Mouse (Mus musculus) heart, postnatal 36 days (tissue): ENCODE measurements around the gene Zswim1. TPM values are rescaled to one million over a fixed set of nuclear protein-coding genes. Genes with fewer than 3 reads are reported as not detected.
"Not testable (repeated sequence)": the region's sequence is repeated elsewhere in the genome, so short reads cannot be mapped to it uniquely, and the experiment has no call there.

ENCODE experiments used
- DNase-seq, 2 experiments: peaks; one replicate each; pipeline ENCODE4 v3.0.0; 2021 to 2022
- intact Hi-C: fragments of 180-260 bp; cut with DNase I; formaldehyde crosslinking; loops from one replicate; pipeline ENCODE4 v1.15.1; 2025
- total RNA-seq, 2 experiments: library from RNA; stranded (reverse); gene quantifications; 2 replicates each; pipeline ENCODE4 v1.2.3; 2021

Gene Zswim1
- total RNA-seq, 2 experiments from 2014 or later = 4.2 to 4.5 TPM

- no peak for DNase-seq
- intact Hi-C loops = no loop called here
These were observed 3.0 kb downstream of the Zswim1 start for GRCm38 (mm10) chr2:164825521-164825920.

GRCm38 (mm10) chr2:164827146-164827850 lies 4.8 kb downstream of the Zswim1 start:
- no peak for DNase-seq
- intact Hi-C loops = no loop called here

DNA sequence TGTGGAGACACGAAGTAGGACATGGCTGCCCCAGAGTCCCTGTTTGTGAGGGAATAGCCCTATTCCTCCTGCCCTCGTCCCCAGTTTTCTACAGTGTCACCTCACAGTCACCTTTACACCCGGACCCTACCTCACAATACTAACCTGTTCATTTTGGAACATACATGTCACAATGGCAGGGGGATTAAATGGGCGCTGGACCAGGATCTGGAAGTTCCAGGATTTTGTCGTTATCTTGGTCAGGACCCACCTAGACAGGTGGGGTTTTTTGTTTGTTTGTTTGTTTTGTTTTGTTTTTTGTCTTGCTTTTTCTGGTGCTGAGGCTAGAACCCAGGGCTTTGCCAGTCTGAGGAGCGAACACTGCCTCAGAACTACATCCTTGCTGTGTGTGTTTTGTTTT lies 6.0 kb downstream of the Zswim1 start, which contains the start of gene Spata25:
Gene Spata25, minus strand, starts transcription at position 101 of the 400 bp plus-strand sequence.
- intact Hi-C loops = no loop called here
- no peak for DNase-seq

GRCm38 (mm10) chr2:164829090-164829489 lies 6.6 kb downstream of the Zswim1 start:
- intact Hi-C loops = no loop called here
- no peak for DNase-seq

GRCm38 (mm10) chr2:164831029-164831428 lies 8.5 kb downstream of the Zswim1 start:
- DNase-seq = no peak
- intact Hi-C loops = loop anchor here (5.0 to 10.0 kb wide), 3 partner anchors 46 to 204 kb away; partner anchors contain the start of genes Ncoa5 and Pcif1

DNA sequence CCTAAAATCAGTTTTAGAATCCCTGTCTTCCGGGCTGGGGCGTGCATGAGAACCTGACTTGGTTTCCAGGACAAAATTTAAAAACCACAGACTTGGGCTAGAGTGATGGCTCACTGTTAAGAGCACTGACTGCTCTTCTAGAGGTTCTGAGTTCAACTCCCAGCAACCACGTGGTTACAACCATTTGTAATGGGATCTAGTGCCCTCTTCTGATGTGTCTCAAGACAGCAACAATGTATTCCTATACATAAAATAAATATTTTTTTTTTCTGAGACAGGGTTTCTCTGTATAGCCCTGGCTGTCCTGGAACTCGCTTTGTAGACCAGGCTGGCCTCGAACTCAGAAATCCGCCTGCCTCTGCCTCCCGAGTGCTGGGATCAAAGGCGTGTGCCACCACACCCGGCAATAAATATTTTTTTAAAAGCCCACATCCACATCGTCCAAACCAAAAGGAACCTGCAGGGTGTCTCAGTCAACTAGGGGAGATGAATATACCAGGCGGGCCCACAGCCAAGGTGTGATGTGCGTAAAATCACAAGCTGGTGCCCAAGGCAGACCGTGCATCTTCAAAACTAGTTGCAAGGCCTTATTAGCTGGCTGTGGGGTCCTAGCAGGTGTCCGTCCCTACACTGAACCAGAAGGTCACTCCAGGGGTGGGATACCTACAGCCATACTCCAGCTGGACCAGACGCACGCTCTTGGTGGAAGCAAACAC lies 9.7 kb downstream of the Zswim1 start:
- intact Hi-C loops = loop anchor here (2.0 to 10.0 kb wide), 5 partner anchors 25 to 203 kb away; partner anchors contain the start of genes Ncoa5, Pcif1, Pltp and Zfp335

DNA sequence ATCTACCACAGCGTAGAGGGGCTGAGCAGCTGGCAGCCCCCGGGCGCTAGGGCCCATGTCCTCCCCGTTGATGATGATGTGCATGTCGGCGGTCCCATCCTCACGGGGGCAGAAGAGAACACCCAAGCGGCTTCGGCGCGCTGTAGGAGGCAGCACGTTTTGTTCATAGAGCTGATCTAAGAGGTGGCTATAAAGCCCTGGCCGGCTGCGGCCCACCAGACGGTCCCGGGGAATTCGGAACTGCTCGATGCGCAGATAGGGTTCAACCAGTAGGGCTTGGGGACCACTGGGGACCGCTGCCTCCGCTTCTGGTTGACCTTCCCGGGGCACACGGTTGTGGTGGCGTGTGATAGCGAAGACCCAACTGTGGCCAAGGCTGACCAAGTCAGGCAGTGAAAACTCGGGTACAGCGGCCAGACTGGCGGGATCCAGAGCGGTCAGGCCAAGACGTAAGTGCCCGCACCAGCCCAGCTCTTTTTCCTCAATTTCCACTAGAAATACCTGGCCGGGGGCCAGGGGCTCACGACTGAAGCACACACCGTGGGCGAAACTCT lies 10.3 kb downstream of the Zswim1 start, which contains the start of gene Ctsa:
Gene Ctsa, plus strand, starts transcription at position 126 of the 554 bp plus-strand sequence.
- intact Hi-C loops = loop anchor here (2.0 to 10.0 kb wide), 5 partner anchors 24 to 202 kb away; partner anchors contain the start of genes Ncoa5, Pcif1, Pltp and Zfp335
- peak; percentile 79 to 82 for DNase-seq

More for the DNA sequence above, 9.7 kb downstream of the Zswim1 start:
- DNase-seq = no peak

DNA sequence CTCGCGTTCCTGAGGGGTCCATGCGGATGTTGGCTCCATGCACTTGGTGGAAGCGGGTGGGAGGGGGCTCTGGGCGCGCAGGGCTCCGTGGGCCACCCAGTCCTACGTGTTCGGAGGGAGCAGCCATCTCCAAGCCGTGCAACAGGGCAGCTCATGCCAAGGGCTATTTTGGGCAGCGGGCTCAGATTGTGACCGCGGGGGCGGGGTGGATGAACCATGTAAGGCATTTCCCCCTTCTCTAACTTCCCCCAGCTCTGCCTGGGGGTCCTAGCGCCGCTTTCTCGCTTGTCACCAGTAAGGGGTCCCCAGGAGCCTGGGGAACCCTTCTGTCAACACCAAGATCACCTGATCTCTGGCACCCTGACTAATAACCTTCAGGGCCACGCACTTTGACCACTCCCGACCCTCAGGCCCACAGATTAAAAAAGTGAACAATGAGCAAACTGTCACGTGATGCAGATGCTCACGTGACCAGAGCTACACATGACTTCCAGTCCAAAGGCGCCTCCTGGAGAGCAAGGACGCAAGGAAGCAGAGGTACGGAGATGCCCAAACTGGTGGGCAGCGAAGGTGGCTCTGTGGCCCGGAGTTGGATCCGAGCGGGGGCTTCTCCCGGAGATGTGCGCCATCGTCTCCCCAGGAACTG lies 11.0 kb downstream of the Zswim1 start, which contains the start of gene Neurl2:
Gene Neurl2, minus strand, starts transcription at position 143 of the 646 bp plus-strand sequence.
- intact Hi-C loops = loop anchor here (2.0 to 10.0 kb wide), 5 partner anchors 23 to 201 kb away; partner anchors contain the start of genes Ncoa5, Pcif1, Pltp and Zfp335
- peak; percentile 93 to 94 for DNase-seq

GRCm38 (mm10) chr2:164834531-164834930 lies 12.0 kb downstream of the Zswim1 start:
- no peak for DNase-seq
- intact Hi-C loops = loop anchor here (5.0 to 10.0 kb wide), 3 partner anchors 43 to 200 kb away; partner anchors contain the start of genes Ncoa5 and Pcif1

- DNase-seq = no peak
- intact Hi-C loops = loop anchor here (10.0 kb wide), 1 partner anchor 200 kb away; the partner anchor contains the start of gene Ncoa5
These were observed 12.7 kb downstream of the Zswim1 start for GRCm38 (mm10) chr2:164835164-164835563.

DNA sequence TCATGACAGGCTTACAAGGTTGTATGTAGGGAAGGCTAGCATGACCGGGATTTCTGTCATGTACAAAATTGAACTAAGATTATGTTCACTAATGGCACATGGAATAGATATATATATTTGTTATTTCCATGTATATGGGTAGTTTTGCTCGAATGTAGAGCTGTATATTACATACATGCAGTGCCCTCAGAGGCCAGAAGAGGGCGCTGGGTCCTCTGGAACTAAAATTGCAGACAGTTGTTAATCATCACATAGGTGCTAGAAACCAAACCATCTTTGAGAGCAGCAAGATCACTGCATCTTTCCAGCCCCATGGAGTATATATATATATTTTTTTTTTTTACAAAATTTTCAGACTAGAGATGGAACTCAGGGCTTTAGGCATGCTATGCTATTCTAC lies 23.3 kb downstream of the Zswim1 start:
- DNase-seq = peak in 1 of 2 experiments; percentile 48
- intact Hi-C loops = no loop called here

DNA sequence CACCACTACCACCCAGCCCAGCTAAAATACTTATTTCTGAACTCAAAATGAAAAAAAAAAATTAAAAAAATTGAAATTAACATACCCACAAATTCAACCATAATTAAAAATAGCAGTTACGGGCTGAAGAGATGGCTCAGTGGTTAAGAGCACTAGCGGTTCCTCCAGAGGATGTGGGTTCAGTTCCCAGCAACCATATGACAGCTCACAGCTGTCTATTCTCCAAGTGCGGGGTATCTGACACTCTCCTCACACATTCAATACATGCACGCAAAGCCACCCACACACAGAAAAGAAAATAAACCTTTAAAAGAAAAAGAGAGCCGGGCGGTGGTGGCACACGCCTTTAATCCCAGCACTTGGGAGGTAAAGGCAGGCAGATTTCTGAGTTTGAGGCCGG lies 27.6 kb downstream of the Zswim1 start:
- DNase-seq = no peak
- intact Hi-C loops = no loop called here

DNA sequence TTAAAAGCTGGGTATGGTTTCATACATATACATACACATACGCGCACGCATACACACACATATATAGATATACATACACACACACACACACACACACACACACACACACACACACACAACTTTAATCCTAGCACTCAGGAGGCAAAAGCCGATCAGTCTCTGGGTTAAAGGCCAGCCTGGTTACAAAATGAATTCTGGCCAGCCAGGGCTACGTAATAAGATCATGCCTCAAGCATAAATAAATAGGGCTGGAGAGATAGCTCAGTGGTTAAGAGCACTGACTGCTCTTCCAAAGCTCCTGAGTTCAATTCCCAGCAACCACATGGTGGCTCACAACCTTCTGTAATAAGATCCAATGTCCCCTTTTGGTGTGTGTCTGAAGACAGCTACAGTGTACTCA lies 33.1 kb downstream of the Zswim1 start:
- DNase-seq, intact Hi-C loops: not testable (repeated sequence)

DNA sequence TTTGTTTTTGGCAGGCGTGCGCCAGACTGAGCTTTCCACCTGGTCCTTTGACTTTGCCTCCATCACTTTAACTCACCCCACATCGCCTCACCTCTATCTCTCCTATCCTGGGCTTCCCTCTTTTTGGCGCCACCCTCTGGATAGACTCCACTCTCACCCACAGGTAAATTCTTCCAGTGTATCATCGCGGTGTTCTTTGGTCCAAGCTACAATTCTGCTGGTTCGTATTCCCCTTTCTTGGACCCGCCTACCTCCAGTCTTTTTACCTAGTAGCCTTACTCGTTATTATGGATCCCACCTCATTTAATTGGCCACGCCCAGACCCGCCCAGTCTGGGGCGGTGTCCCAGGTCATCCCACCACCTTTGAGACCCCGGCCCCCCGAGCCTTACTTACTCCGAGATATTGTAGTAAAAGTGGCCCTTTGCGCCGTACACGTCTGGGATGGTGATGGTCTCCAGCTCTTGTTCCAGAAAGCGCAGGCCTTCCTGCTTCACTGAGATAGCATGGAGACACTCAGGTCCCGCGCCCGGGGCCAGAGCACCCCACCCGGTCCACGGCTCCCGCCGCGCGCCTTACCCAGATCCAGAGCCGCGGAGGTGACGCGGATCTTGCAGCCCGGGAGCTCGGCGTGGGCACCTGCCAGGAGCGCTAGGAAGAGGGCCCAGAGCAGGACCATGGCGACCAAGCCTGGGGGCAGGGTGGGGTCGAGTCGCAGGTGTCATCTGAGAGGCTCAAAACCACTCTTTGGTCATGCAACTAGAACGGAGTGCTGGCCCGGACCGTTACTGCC lies 34.0 kb downstream of the Zswim1 start:
- intact Hi-C loops = loop anchor here (2.0 kb wide), 1 partner anchor 24 kb away; the partner anchor contains the start of genes Ctsa and Neurl2
- peak; percentile 28 to 53 for DNase-seq

DNA sequence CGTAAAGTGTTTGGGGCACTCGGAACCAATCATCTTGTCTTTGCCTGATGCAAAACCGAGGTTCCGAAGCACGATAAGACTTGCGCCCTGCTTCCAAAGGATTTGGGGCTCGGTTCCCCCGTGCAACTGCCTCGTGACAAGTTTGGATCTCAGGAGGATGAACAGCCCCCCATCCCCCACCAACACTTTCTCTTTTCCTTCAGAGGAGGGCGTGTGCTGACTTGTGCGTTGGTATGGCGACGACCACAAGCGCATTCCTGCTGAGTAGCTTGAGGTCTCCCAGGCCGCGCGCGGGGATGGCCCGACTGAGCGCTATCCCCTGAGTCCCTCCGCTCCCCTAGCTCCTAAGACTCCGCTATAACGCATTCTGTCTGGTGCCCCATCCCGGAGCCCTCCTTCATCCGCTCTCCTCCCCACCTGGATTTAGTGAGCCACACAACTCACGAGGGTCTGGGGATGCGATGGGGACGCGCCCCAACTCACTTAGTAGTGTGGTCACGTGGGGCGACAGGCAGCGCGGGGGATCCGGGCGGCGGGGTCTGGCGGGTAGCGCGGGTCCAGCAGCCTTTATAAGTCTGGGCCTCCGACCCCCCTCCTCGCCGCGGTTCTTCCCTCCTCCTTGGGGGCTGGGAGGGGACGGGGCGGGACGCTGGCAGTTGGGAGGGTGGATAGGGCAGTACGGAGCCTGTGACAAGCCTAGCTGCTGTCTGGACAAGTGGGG lies 34.8 kb downstream of the Zswim1 start, which contains the start of gene Pltp:
Gene Pltp, minus strand, starts transcription at position 611 of the 721 bp plus-strand sequence.
- peak; percentile 69 to 79 for DNase-seq
- intact Hi-C loops = loop anchor here (2.0 kb wide), 1 partner anchor 24 kb away; the partner anchor contains the start of genes Ctsa and Neurl2

- no peak for DNase-seq
- intact Hi-C loops = loop anchor here (2.0 kb wide), 1 partner anchor 25 kb away; the partner anchor contains the start of genes Ctsa and Neurl2
These were observed 35.5 kb downstream of the Zswim1 start for GRCm38 (mm10) chr2:164857842-164858553.

GRCm38 (mm10) chr2:164859155-164859554 lies 36.7 kb downstream of the Zswim1 start:
- DNase-seq = no peak
- intact Hi-C loops = no loop called here
